Mouse (Mus musculus): ENCODE results near the gene Tdrkh.

Gene Tdrkh

DNA sequence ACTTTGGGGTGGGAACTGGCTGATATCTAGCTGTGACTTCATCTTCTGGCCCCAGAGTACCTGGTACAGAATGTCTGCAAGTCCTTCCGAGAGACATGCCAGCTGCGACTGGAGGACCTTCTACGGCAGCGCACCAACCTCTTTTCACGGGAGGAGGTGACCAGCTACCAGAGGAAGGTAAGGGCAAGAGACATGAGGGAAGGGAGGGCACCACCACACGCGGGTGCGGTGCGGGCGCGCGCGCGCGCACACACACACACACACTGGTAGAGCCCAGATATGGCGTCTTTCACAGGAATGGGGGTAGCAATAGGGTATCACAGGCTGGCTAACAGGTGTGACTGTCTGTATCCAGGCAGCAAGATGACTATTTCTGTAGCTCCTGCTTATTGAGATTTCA, 23.7 kb upstream of the Tdrkh start:
- in situ Hi-C loops (cut with MboI), result no loop called here

- in situ Hi-C loops (cut with MboI), result no loop called here
Observed at GRCm38 (mm10) chr3:94391001-94391400, 22.1 kb upstream of the Tdrkh start.

DNA sequence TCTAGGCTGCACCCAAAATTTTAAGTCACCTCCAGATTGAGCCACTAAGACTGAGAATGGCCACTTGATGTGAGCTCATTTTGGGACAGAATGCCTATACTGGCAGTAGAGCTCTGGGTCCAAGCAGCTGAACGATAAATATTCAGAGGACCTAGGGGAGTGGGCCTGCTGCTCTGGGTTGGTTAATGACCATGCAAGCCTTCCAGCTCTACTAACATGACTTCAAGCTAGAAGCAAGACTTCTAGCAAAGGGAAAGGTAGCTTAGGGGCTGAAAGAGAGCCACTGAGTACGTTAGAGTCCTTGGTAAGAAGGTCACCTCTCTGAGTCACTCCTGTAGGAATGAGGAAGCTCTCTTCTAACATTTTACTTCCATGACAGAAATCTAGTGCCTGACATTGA, 20.9 kb upstream of the Tdrkh start:
- in situ Hi-C loops (cut with MboI), result no loop called here

GRCm38 (mm10) chr3:94393049-94393448, 20.0 kb upstream of the Tdrkh start:
- in situ Hi-C loops (cut with MboI), result no loop called here

GRCm38 (mm10) chr3:94396336-94396735, 16.7 kb upstream of the Tdrkh start:
- in situ Hi-C loops (cut with MboI), result no loop called here

DNA sequence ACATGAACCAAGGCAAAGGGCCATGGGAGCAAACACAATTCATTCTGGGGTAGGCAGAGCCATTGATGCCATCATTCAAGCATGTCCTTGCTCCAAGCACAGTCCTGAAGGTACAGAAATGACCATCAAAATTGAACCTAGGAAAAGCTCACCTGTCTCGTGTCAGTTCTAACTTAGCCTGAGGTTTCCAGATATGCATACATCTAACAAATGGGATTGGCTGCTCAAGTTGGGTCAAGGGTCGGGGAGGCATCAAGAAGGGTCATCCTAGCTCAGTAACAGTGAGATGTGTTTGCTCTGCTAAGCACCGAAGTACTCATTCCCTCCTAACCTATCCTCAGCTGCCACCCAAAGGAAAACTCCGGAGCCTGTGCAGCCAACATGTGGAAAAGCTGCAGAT, 16.2 kb upstream of the Tdrkh start:
- in situ Hi-C loops (cut with MboI), result no loop called here

DNA sequence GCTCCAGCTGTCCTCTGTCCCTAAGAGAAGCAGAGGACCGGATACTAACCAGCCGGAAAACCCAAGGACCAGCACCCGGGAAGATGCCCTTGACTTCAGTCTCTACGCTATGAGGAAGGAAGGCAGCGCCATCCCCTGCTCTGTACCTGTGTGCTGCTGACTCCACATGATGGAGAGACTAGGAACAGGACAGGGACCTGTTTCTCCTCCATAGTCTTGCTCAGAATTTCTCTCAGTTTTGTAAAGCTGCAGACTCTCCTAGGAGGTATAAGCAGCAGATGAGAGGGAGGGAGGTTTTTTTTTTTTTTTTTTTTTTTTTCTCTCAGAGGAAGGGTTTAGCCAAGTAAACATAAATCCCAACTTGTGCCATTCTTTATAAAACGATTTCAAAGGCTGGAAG, 14.9 kb upstream of the Tdrkh start, which contains the start of gene Lingo4:
Gene Lingo4 (plus strand): TSS at position 301 of the 400 bp plus-strand sequence.
- in situ Hi-C loops (cut with MboI), result no loop called here

GRCm38 (mm10) chr3:94398943-94399481, 14.1 kb upstream of the Tdrkh start:
- in situ Hi-C loops (cut with MboI), result no loop called here

DNA sequence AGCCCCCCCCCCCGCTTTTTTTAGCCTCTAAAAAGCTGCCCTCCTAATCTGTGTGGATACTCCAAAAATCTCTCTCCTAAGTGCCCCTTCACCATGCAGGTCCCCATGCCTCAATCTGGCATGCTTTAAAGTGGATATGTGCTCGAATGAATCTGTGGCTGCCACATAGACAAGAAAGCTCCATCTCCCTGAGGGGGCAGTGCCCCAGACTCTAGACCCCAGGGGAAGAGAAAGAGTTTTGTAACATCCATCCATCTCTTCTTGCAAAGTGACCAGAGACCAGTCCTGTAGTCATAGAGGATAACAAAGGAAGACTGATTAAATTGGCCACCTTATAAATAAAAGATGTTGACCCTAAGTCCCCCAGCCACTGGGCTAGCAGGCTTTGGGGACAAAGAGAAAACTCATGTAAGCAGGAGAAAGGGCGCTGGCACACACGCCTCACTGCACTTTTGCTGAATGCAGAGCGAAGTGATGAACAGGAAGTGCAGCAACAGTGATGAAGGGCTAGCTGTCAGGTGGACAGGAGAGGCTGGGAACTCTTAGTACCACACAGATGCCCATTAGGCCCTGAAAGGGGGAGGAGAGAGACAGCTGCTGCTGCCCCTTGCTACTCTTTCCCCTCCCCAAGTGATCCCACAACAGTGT, 13.3 kb upstream of the Tdrkh start:
- in situ Hi-C loops (cut with MboI), result no loop called here

GRCm38 (mm10) chr3:94402451-94402850, 10.6 kb upstream of the Tdrkh start:
- in situ Hi-C loops (cut with MboI), result no loop called here

DNA sequence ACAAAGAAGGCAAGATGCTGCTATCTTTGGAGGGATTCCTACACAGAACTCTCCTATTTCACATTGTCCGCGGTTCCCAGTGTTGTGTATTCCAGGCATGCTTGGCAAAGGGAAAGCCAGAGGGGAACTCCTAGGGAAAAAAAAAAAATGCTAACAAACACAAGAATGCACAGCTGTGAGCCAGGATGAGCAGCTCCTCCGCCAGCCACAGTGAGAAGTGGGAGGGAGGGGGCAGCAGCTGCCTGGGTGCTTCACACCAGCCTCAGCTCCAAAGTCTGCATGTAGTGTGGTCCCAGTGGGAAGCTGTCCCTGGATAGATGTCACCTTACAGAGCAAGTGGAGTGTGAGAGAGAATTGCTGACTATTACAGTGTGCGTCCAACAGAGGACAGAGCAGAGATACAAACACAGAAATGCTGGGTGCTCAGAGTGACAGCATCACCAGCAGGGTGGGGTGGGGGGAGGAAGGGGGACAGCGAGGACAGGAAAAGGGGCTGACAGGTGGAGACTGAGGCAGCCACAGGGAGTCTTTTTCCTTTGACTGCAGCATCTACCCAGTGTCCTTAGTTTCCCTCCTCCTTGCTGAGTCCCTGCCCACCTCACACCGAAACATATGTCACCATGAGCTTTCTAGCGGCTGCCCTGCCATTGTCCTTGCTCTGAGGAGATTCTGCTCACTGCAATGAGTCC, 8.6 kb upstream of the Tdrkh start:
- in situ Hi-C loops (cut with MboI), result no loop called here

- in situ Hi-C loops (cut with MboI), result no loop called here
Observed at GRCm38 (mm10) chr3:94405561-94405960, 7.5 kb upstream of the Tdrkh start.

GRCm38 (mm10) chr3:94412530-94412929, 543 bp upstream of the Tdrkh start:
- in situ Hi-C loops (cut with MboI), result no loop called here

DNA sequence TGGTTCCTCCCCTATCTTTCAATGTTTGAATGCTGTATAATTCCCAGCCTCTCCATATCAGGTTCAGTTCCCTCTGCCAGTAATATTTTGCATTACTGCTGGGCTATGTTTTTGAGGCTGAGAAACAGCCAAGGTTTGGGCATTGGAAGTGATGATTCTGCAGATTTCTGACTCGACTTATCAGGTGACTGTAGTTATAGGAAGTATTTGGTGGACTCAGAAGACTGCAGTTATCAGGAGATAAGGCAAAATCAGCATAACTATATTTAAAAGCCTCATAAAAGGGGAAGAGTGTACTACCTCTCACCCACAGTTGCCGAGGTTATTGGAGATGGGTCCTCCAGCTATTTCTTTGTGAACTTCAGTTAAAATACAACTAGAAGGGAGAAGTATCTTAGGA, 17.9 kb downstream of the Tdrkh start:
- in situ Hi-C loops (cut with MboI), result no loop called here

- in situ Hi-C loops (cut with MboI), result no loop called here
Observed at GRCm38 (mm10) chr3:94434305-94434704, 21.2 kb downstream of the Tdrkh start.

DNA sequence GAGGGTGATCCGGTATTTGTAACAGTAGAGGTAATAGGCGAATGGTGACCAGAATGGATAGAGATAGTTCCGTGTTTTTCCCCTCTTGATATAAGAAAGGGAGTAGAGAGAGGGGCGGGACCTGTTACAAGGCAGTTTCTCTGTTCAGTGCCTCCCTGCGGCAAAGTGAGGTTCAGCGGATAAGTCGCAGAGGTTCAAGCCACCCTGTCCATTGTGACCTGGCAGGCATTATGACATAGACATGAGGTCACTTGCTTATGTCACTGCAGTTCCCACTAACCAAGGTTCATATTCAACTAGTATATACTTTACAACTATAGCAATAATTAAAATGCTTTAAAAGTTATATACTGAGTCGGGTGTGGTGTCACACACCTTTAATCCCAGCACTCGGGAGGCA, 23.3 kb downstream of the Tdrkh start:
- in situ Hi-C loops (cut with MboI), result no loop called here

GRCm38 (mm10) chr3:94441182-94441581, 28.1 kb downstream of the Tdrkh start:
- in situ Hi-C loops (cut with MboI), result no loop called here

- in situ Hi-C loops (cut with MboI), result no loop called here
Observed at GRCm38 (mm10) chr3:94442951-94443596, 30.0 kb downstream of the Tdrkh start, which contains the start of gene Mrpl9. Gene Mrpl9, plus strand, starts transcription at chr3:94443318.

GRCm38 (mm10) chr3:94443597-94443964, 30.5 kb downstream of the Tdrkh start, which contains the start of gene Oaz3:
Gene Oaz3, minus strand, starts transcription at chr3:94443915.
- in situ Hi-C loops (cut with MboI), result no loop called here

DNA sequence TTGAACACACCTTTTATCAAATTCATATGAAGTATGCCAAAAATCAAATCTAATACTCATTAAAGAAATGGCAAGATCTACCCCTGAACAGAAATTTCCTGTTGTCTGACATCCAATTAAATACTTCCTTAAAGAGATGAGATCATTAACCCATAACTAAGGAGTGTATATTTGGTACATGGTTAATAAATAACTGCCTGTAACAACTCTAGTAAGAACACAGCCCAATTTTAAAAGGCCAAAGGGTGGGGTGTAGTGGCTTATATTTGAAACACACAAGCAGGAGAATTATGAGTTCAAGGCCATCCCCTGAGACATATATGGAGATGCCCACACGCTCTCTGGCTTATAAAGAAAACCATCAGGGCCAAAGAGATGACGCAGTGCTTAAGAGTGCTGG, 36.3 kb downstream of the Tdrkh start:
- in situ Hi-C loops (cut with MboI), result no loop called here

- in situ Hi-C loops (cut with MboI), result no loop called here
Observed at GRCm38 (mm10) chr3:94456529-94457000, 43.5 kb downstream of the Tdrkh start.

DNA sequence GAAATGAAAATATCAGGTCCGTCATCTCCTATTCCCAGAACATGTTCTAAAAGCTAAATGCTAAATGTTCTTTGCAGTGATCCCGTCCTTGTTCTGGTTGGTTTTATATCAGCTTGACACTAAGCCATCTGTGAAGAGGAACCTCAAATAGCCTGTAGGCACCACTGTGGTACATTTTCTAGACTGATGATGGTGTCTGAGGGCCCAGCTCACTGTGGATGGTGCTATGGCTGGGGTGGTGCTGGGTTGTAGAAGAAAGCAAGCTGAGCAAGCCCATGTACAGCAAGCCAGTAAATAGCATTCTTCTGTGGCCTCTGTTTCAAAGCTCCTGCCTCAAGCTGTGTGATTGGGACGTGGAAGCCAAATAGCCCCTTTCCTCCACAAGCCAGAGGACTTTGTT, 44.0 kb downstream of the Tdrkh start:
- in situ Hi-C loops (cut with MboI), result no loop called here

- in situ Hi-C loops (cut with MboI), result no loop called here
Observed at GRCm38 (mm10) chr3:94459834-94460233, 46.8 kb downstream of the Tdrkh start.
